Comparison of ENCODE assay signal across 8 mouse cellular contexts in genomic region chr7:118490666-118491430, GRCm38 (mm10). TPM values are rescaled to one million over a fixed set of nuclear protein-coding genes. Genes with fewer than 3 reads are reported as not detected.
DNase-seq lines count a peak whose midpoint lies in the region; ATAC-seq and TF ChIP-seq lines count a peak whose summit lies in the region.

No protein-coding gene starts in this region.

- no peaks in the 10 kb centered on the region for H3K36me3 ChIP-seq in forebrain, postnatal 0 days (ENCODE audit: insufficient read depth)
- no peaks in the 10 kb centered on the region for H3K36me3 ChIP-seq in hindbrain, postnatal 0 days (ENCODE audit: insufficient read depth, low read length)
- H3K36me3 ChIP-seq in lung, embryonic 16.5 days (ENCODE audit: control insufficient read depth, insufficient read depth, low read length): 0 out of 2 replicates have a peak, but pooled peaks cover 6% of the 10 kb centered on the region

- H3K9me3 ChIP-seq in forebrain, postnatal 0 days (ENCODE audit: low read length): no peaks in the 10 kb centered on the region
- H3K9me3 ChIP-seq in hindbrain, postnatal 0 days (ENCODE audit: low read length): no peaks in the 10 kb centered on the region
- no peaks in the 10 kb centered on the region for H3K9me3 ChIP-seq in lung, embryonic 16.5 days (ENCODE audit: control insufficient read depth, low read length)

- no peaks in the 10 kb centered on the region for H3K4me1 ChIP-seq in forebrain, postnatal 0 days (ENCODE audit: insufficient read depth)
- peaks cover 3% of the 10 kb centered on the region; the same call in 1 of the 2 replicates for H3K4me1 ChIP-seq in hindbrain, postnatal 0 days (ENCODE audit: insufficient read depth, low read length)
- H3K4me1 ChIP-seq in lung, embryonic 16.5 days (replicated peaks; ENCODE audit: control insufficient read depth, insufficient read depth, low read length): peaks cover 37% of the 10 kb centered on the region

- H3K4me3 ChIP-seq in left cerebral cortex, adult 2 months: peak overlapping the region; percentile 36
- H3K4me3 ChIP-seq in forebrain, postnatal 0 days (ENCODE audit: low read depth, low read length): peak overlapping the region; percentile 41
- H3K4me3 ChIP-seq in hindbrain, postnatal 0 days (ENCODE audit: low read length): peak overlapping the region; percentile 42
- H3K4me3 ChIP-seq in lung, embryonic 16.5 days (ENCODE audit: low read length): peak overlapping the region; percentile 79

- DNase-seq in left cerebral cortex, adult 2 months (ENCODE audit: extremely low spot score in 1 of 2, low spot score in 2 of 2): peak; percentile 13 to 26
- no peak for DNase-seq in left cerebral cortex, adult 18-20 months (ENCODE audit: low spot score in 2 of 2)
- peak; percentile 54 for DNase-seq in adipocyte (ENCODE audit: low spot score)
- DNase-seq in forebrain, postnatal 0 days: peak; percentile 62
- peak; percentile 58 for DNase-seq in hindbrain, postnatal 0 days (ENCODE audit: low spot score)
- DNase-seq in retina, embryonic 14.5 days (ENCODE audit: low spot score): peak; percentile 47
- no peak for DNase-seq in layer of hippocampus, adult 9-10 months (ENCODE audit: low spot score)

- no peak; the same call in 1 of the 2 replicates for TF ChIP-seq CTCF in left cerebral cortex, adult 2 months (IDR thresholded peaks at IDR 0.05)
- TF ChIP-seq CTCF in forebrain, postnatal 0 days (IDR thresholded peaks at IDR 0.05; ENCODE audit: low read depth): 0 out of 2 replicates have a peak, but pooled peaks have one; percentile 14
- peak; percentile 31; the same call in 1 of the 2 replicates for TF ChIP-seq CTCF in hindbrain, postnatal 0 days (IDR thresholded peaks at IDR 0.05; ENCODE audit: low read depth)

- peak overlapping the region; percentile 24 for H3K27ac ChIP-seq in left cerebral cortex, adult 2 months
- H3K27ac ChIP-seq in forebrain, postnatal 0 days (ENCODE audit: low read depth, low read length): no peak overlapping the region
- H3K27ac ChIP-seq in hindbrain, postnatal 0 days: peak overlapping the region; percentile 18; the same call in 1 of the 2 replicates
- peak overlapping the region; percentile 94 for H3K27ac ChIP-seq in lung, embryonic 16.5 days (ENCODE audit: low read length)

- peak overlapping the region; percentile 62 for H3K4me2 ChIP-seq in forebrain, postnatal 0 days (ENCODE audit: low read depth)
- H3K4me2 ChIP-seq in hindbrain, postnatal 0 days (ENCODE audit: low read depth, low read length): peak overlapping the region; percentile 64
- H3K4me2 ChIP-seq in lung, embryonic 16.5 days (ENCODE audit: low read depth, low read length): peak overlapping the region; percentile 79

- 6% methylated on average over 63 of the region's 67 CpGs for WGBS in forebrain, postnatal 0 days
- WGBS in hindbrain, postnatal 0 days: 2% methylated on average over 65 of the region's 67 CpGs
- WGBS in lung, embryonic 16.5 days: 6% methylated on average over 62 of the region's 67 CpGs

- H3K27me3 ChIP-seq in forebrain, postnatal 0 days (ENCODE audit: insufficient read depth, low read length): peaks cover 29% of the 10 kb centered on the region
- peaks cover 21% of the 10 kb centered on the region for H3K27me3 ChIP-seq in hindbrain, postnatal 0 days (ENCODE audit: insufficient read depth, low read length)
- H3K27me3 ChIP-seq in lung, embryonic 16.5 days (ENCODE audit: control insufficient read depth, insufficient read depth, low read depth, low read length): no peaks in the 10 kb centered on the region

- H3K9ac ChIP-seq in forebrain, postnatal 0 days: peak overlapping the region; percentile 29
- H3K9ac ChIP-seq in hindbrain, postnatal 0 days (replicated peaks; ENCODE audit: low read length): peak overlapping the region; percentile 52
- H3K9ac ChIP-seq in lung, embryonic 16.5 days (ENCODE audit: low read length): peak overlapping the region; percentile 99

- peak; percentile 69 for ATAC-seq in forebrain, postnatal 0 days
- peak; percentile 69 for ATAC-seq in hindbrain, postnatal 0 days
- peak; percentile 37 for ATAC-seq in lung, embryonic 16.5 days (ENCODE audit: low read depth)

- intact Hi-C loops in left cerebral cortex, adult 2 months (cut with DNase I): no loop called here

RNA-seq across cellular contexts. Expression of gene Itpripl2, which starts 0.9 kb away (rescaled TPM):
- 1 to 10 TPM; 3.2 to 4.1 TPM for total RNA-seq in left cerebral cortex, adult 2 months (2021)
- total RNA-seq in left cerebral cortex, adult 18-20 months (2021): 1 to 10 TPM; 3.5 TPM
- total RNA-seq in forebrain, postnatal 0 days (2014; rRNA removed): 3.8 and 6.0 TPM in 2 replicates
- polyA plus RNA-seq in forebrain, postnatal 0 days (2015; fragmentation: Nextera tagmentation; extraction: Ambion mirVana): 0.42 and 0.43 TPM in 2 replicates
- 4.5 and 6.1 TPM in 2 replicates for total RNA-seq in hindbrain, postnatal 0 days (2014; rRNA removed)
- 0.66 and 0.73 TPM in 2 replicates for polyA plus RNA-seq in hindbrain, postnatal 0 days (2015; fragmentation: Nextera tagmentation; extraction: Ambion mirVana)
- polyA plus RNA-seq in lung, embryonic 16.5 days (2015; fragmentation: Nextera tagmentation; extraction: Ambion mirVana): 6.9 and 7.5 TPM in 2 replicates

RNA-seq across cellular contexts. Expression of gene Coq7, which starts 42.3 kb away (rescaled TPM):
- total RNA-seq in left cerebral cortex, adult 2 months (2021): 10 to 100 TPM; 34.8 to 35.6 TPM
- total RNA-seq in left cerebral cortex, adult 18-20 months (2021): 10 to 100 TPM; 31.4 to 41.4 TPM
- 47.6 and 48.3 TPM in 2 replicates for total RNA-seq in forebrain, postnatal 0 days (2014; rRNA removed)
- polyA plus RNA-seq in forebrain, postnatal 0 days (2015; fragmentation: Nextera tagmentation; extraction: Ambion mirVana): 115 and 134 TPM in 2 replicates
- total RNA-seq in hindbrain, postnatal 0 days (2014; rRNA removed): 32.0 and 35.8 TPM in 2 replicates
- 154 and 157 TPM in 2 replicates for polyA plus RNA-seq in hindbrain, postnatal 0 days (2015; fragmentation: Nextera tagmentation; extraction: Ambion mirVana)
- polyA plus RNA-seq in lung, embryonic 16.5 days (2015; fragmentation: Nextera tagmentation; extraction: Ambion mirVana): 116 and 117 TPM in 2 replicates

RNA-seq across cellular contexts. Expression of gene Syt17, which starts 42.8 kb away (rescaled TPM):
- total RNA-seq in left cerebral cortex, adult 2 months (2021): 10 to 100 TPM; 59.2 to 63.5 TPM
- 10 to 100 TPM; 57.4 to 57.5 TPM for total RNA-seq in left cerebral cortex, adult 18-20 months (2021)
- total RNA-seq in forebrain, postnatal 0 days (2014; rRNA removed): 19.6 and 22.5 TPM in 2 replicates
- polyA plus RNA-seq in forebrain, postnatal 0 days (2015; fragmentation: Nextera tagmentation; extraction: Ambion mirVana): 10.4 and 18.2 TPM in 2 replicates
- total RNA-seq in hindbrain, postnatal 0 days (2014; rRNA removed): 50.9 and 57.8 TPM in 2 replicates
- polyA plus RNA-seq in hindbrain, postnatal 0 days (2015; fragmentation: Nextera tagmentation; extraction: Ambion mirVana): 29.3 and 30.7 TPM in 2 replicates
- 2.9 and 3.6 TPM in 2 replicates for polyA plus RNA-seq in lung, embryonic 16.5 days (2015; fragmentation: Nextera tagmentation; extraction: Ambion mirVana)

Comparison
In these comparisons a context has a peak if more than half of its experiments do, and no peak if none do; other contexts are left out.
1. DNase-seq: peak in left cerebral cortex, adult 2 months (2 of 2), adipocyte (single experiment), forebrain, postnatal 0 days (single experiment), hindbrain, postnatal 0 days (single experiment) and retina, embryonic 14.5 days (single experiment); none in left cerebral cortex, adult 18-20 months (0 of 2) and layer of hippocampus, adult 9-10 months (single experiment).
2. H3K9ac ChIP-seq: peak in every context shown above with its lines; median percentile 99 in lung, embryonic 16.5 days; 52 in hindbrain, postnatal 0 days; 29 in forebrain, postnatal 0 days.
3. Peak in every context shown above with its lines, with median percentiles within 50 percentile points of each other: H3K4me3 ChIP-seq, ATAC-seq and H3K4me2 ChIP-seq.